Mouse (Mus musculus) CH12.LX (cell line): Measurements from ENCODE around the gene Arhgap45. TPM values are rescaled to one million over a fixed set of nuclear protein-coding genes. Genes with fewer than 3 reads are reported as not detected.

Source experiments
- DNase-seq: peaks from one replicate; pipeline ENCODE4 v3.0.0-alpha.2; 2013; ENCODE audit errors: extremely low read depth
- H3K27ac ChIP-seq: 2 replicates; pipeline ENCODE4 v1.5.1; 2012; ENCODE audit warnings: low read depth, mild to moderate bottlenecking, control low read depth, moderate library complexity; ENCODE audit not compliant: insufficient read depth
- H3K27me3 ChIP-seq: replicated peaks from 2 replicates; pipeline ENCODE3; 2012; ENCODE audit warnings: inconsistent platforms
- H3K36me3 ChIP-seq, 2 experiments: replicated peaks in 1 of 2; 2 replicates each; pipeline versions ENCODE3 to v1.6.1; 2012; ENCODE audit warnings: inconsistent platforms in 1 of 2, low read length in 1 of 2, mild to moderate bottlenecking in 1 of 2, mixed read lengths in 1 of 2, moderate library complexity in 1 of 2; ENCODE audit not compliant: control insufficient read depth in 1 of 2, insufficient read depth in 1 of 2
- H3K4me1 ChIP-seq, 2 experiments: 2 replicates each; pipeline ENCODE4 v1.6.1; 2012; ENCODE audit warnings: inconsistent platforms in 1 of 2, moderate library complexity in 1 of 2; ENCODE audit not compliant: insufficient read depth in 2 of 2, control insufficient read depth in 1 of 2
- H3K4me2 ChIP-seq: 2 replicates; pipeline ENCODE4 v1.6.1; 2012; ENCODE audit warnings: low read depth, mild to moderate bottlenecking, control low read depth; ENCODE audit not compliant: poor library complexity, insufficient read depth, severe bottlenecking
- H3K4me3 ChIP-seq, 3 experiments: fragments of 150-350 bp in 1 of 3; sonication (generic) in 1 of 3; replicated peaks in 1 of 3; 2 replicates each; pipeline versions ENCODE3 to v1.5.1; 2011 to 2012; ENCODE audit warnings: low read depth in 2 of 3, low read length in 2 of 3, mild to moderate bottlenecking in 2 of 3, moderate library complexity in 2 of 3, control low read depth in 1 of 3, improper control_type of control experiment in 1 of 3, inconsistent platforms in 1 of 3, mixed read lengths in 1 of 3; ENCODE audit not compliant: poor library complexity in 1 of 3
- H3K79me2 ChIP-seq: replicated peaks from 2 replicates; pipeline ENCODE4 v1.6.1; 2012; ENCODE audit warnings: mild to moderate bottlenecking, moderate library complexity; ENCODE audit not compliant: control insufficient read depth, poor library complexity, insufficient read depth, severe bottlenecking; ENCODE audit errors: extremely low read depth
- H3K9ac ChIP-seq: 2 replicates; pipeline ENCODE4 v1.6.1; 2012; ENCODE audit warnings: low read depth, mild to moderate bottlenecking, control low read depth, moderate library complexity; ENCODE audit not compliant: insufficient read depth
- H3K9me3 ChIP-seq: replicated peaks from 2 replicates; pipeline ENCODE3; 2012; ENCODE audit warnings: low read length, inconsistent platforms, mixed read lengths
- E2F4 ChIP-seq: IDR thresholded peaks from 2 replicates; pipeline ENCODE4 v1.6.1; 2011; ENCODE audit warnings: low read depth, low read length, improper control_type of control experiment; ENCODE audit not compliant: insufficient replicate concordance
- EP300 ChIP-seq: IDR thresholded peaks from 2 replicates; pipeline ENCODE4 v1.6.1; 2011; ENCODE audit warnings: low read length, improper control_type of control experiment
- ETS1 ChIP-seq: conservative IDR thresholded peaks from 2 replicates; pipeline ENCODE4 v1.6.1; 2012; ENCODE audit warnings: low read depth, mild to moderate bottlenecking, inconsistent platforms, low read length, improper control_type of control experiment, moderate library complexity
- NELFE ChIP-seq: IDR thresholded peaks from 2 replicates; pipeline ENCODE4 v1.6.1; 2011; ENCODE audit warnings: low read depth, low read length, improper control_type of control experiment
- POLR2A ChIP-seq: IDR thresholded peaks from 2 replicates; pipeline ENCODE4 v1.6.1; 2011; ENCODE audit warnings: low read depth, mild to moderate bottlenecking, improper control_type of control experiment, low read length
- POLR2AphosphoS2 ChIP-seq: IDR thresholded peaks from 2 replicates; pipeline ENCODE4 v1.6.1; 2011; ENCODE audit warnings: low read depth, low read length, improper control_type of control experiment
- SMC3 ChIP-seq: IDR thresholded peaks from 2 replicates; pipeline ENCODE4 v1.6.1; 2011; ENCODE audit warnings: low read depth, low read length, improper control_type of control experiment
- TCF12 ChIP-seq: IDR thresholded peaks from 2 replicates; pipeline ENCODE4 v1.6.1; 2014; ENCODE audit warnings: low read depth, mild to moderate bottlenecking, inconsistent platforms, low read length, improper control_type of control experiment
- UBTF ChIP-seq: IDR thresholded peaks from 2 replicates; pipeline ENCODE4 v1.6.1; 2012; ENCODE audit warnings: low read depth, mild to moderate bottlenecking, inconsistent platforms, low read length, improper control_type of control experiment, moderate library complexity
- ZC3H11A ChIP-seq: IDR thresholded peaks from 2 replicates; pipeline ENCODE4 v1.6.1; 2012; ENCODE audit warnings: low read depth, mild to moderate bottlenecking, inconsistent platforms, low read length, improper control_type of control experiment
- ZMIZ1 ChIP-seq: IDR thresholded peaks from 2 replicates; pipeline ENCODE4 v1.6.1; 2012; ENCODE audit warnings: low read depth, mild to moderate bottlenecking, inconsistent platforms, low read length, improper control_type of control experiment
- ZNF384 ChIP-seq: IDR thresholded peaks from 2 replicates; pipeline ENCODE4 v1.6.1; 2012; ENCODE audit warnings: low read depth, low read length, improper control_type of control experiment, inconsistent platforms
- dilution Hi-C: fragments of 300-500 bp; cut with MboI; formaldehyde crosslinking; loops from 2 replicates; pipeline ENCODE4 v1.14.3; 2020; ENCODE audit warnings: low sequenced_read_pairs; ENCODE audit not compliant: extremely low pct_unique_long_range_greater_than_20kb, extremely low pct_ligation_motif_present
- in situ Hi-C: fragments of 300-500 bp; cut with MboI; formaldehyde crosslinking; loops from 3 replicates; pipeline ENCODE4 v1.14.3; 2019; ENCODE audit warnings: low sequenced_read_pairs, low pct_ligation_motif_present, low pct_unique_long_range_greater_than_20kb, mixed read lengths
- polyA plus RNA-seq: library from polyadenylated mRNA; unstranded; fragments of >175 nt; gene quantifications from 2 replicates; pipeline ENCODE4 v1.2.1, GENCODE M21; 2012; ENCODE audit warnings: low read depth; ENCODE audit not compliant: insufficient read length
- total RNA-seq, 2 experiments: library from RNA; depleted of rRNA; stranded (reverse); fragments of 300-350 nt in 1 of 2; fragments of >200 nt in 1 of 2; gene quantifications; 2 replicates each; pipeline ENCODE4 v1.2.3; 2012 to 2014

Gene Arhgap45
- total and polyA plus RNA-seq, 3 experiments, result 10.3 to 25.9 (median 20.2) TPM

GRCm38 (mm10) chr10:79966886-79967400 is 49.5 kb upstream of the Arhgap45 start:
- Histone ChIP-seq H3K79me2 (peaks cover 5% of the 10 kb centered on the region), H3K4me2 (no peak overlapping the region), H3K4me1 (peaks cover 0 to 6% of the 10 kb centered on the region in 2 experiments; a peak in 1 of 4 replicates), H3K9ac (no peak overlapping the region), H3K36me3 (peaks cover 71 to 95% of the 10 kb centered on the region in 2 experiments), H3K27ac (no peak overlapping the region), H3K27me3 (no peaks in the 10 kb centered on the region), H3K9me3 (no peaks in the 10 kb centered on the region), H3K4me3 (no peak overlapping the region)
- in situ Hi-C loops, result no loop called here
- dilution Hi-C loops, result no loop called here
- TF ChIP-seq SMC3, result no peak
- TF ChIP-seq ZMIZ1, result no peak
- TF ChIP-seq POLR2AphosphoS2, result no peak
- no peak for TF ChIP-seq EP300
- TF ChIP-seq ETS1, result no peak
- no peak for TF ChIP-seq ZC3H11A
- no peak for TF ChIP-seq TCF12
- TF ChIP-seq E2F4, result no peak
- no peak for DNase-seq

GRCm38 (mm10) chr10:79968181-79968580 is 48.3 kb upstream of the Arhgap45 start:
- no peaks in the 10 kb centered on the region for H3K27me3 ChIP-seq
- H3K79me2 ChIP-seq, result no peaks in the 10 kb centered on the region
- H3K9me3 ChIP-seq, result no peaks in the 10 kb centered on the region
- DNase-seq, result no peak
- in situ Hi-C loops, result no loop called here
- no peak overlapping the region for H3K9ac ChIP-seq
- no peak overlapping the region for H3K4me3 ChIP-seq
- TF ChIP-seq NELFE, result no peak
- 0 out of 2 replicates have a peak, but pooled peaks have one; percentile 32 for TF ChIP-seq POLR2A
- dilution Hi-C loops, result no loop called here
- H3K4me2 ChIP-seq, result no peak overlapping the region
- no peaks in the 10 kb centered on the region for H3K4me1 ChIP-seq
- peaks cover 65 to 92% of the 10 kb centered on the region in 2 experiments for H3K36me3 ChIP-seq
- H3K27ac ChIP-seq, result no peak overlapping the region

- H3K4me1 ChIP-seq, result no peaks in the 10 kb centered on the region
- TF ChIP-seq TCF12 (no peak), POLR2AphosphoS2 (peak; percentile 31; the same call in 1 of the 2 replicates), UBTF (no peak), ZNF384 (no peak)
Observed at GRCm38 (mm10) chr10:79969124-79969568, 47.3 kb upstream of the Arhgap45 start.

More at GRCm38 (mm10) chr10:79969124-79969568, 47.3 kb upstream of the Arhgap45 start:
- no peaks in the 10 kb centered on the region for H3K79me2 ChIP-seq
- H3K4me3 ChIP-seq, result no peak overlapping the region
- peaks cover 64 to 92% of the 10 kb centered on the region in 2 experiments for H3K36me3 ChIP-seq
- H3K27ac ChIP-seq, result no peak overlapping the region
- no peak for DNase-seq
- in situ Hi-C loops, result no loop called here
- no peaks in the 10 kb centered on the region for H3K9me3 ChIP-seq
- H3K9ac ChIP-seq, result no peak overlapping the region
- H3K27me3 ChIP-seq, result no peaks in the 10 kb centered on the region
- dilution Hi-C loops, result no loop called here
- H3K4me2 ChIP-seq, result no peak overlapping the region
